Mouse (Mus musculus) heart, adult 2 months (tissue): Measurements from ENCODE around the gene Clec2g. TPM values are rescaled to one million over a fixed set of nuclear protein-coding genes. Genes with fewer than 3 reads are reported as not detected.
"Not testable (repeated sequence)": the region's sequence is repeated elsewhere in the genome, so short reads cannot be mapped to it uniquely, and the experiment has no call there.

Source experiments
- DNase-seq, 2 experiments: peaks; one replicate each; pipeline ENCODE4 v3.0.0; 2021
- H3K27ac ChIP-seq: fragments of 200-600 bp; 2 replicates; pipeline ENCODE4 v1.8.1; 2022
- H3K27me3 ChIP-seq: fragments of 200-500 bp; 2 replicates; pipeline ENCODE4 v1.6.1; 2012; ENCODE audit warnings: mild to moderate bottlenecking, low read length, inconsistent platforms, mixed read lengths; ENCODE audit not compliant: control insufficient read depth, insufficient read depth
- H3K36me3 ChIP-seq: fragments of 200-500 bp; 2 replicates; pipeline ENCODE4 v1.6.1; 2012; ENCODE audit warnings: low read length, inconsistent platforms; ENCODE audit not compliant: control insufficient read depth, insufficient read depth
- H3K4me1 ChIP-seq: fragments of 200-500 bp; 2 replicates; pipeline ENCODE4 v1.6.1; 2011; ENCODE audit warnings: low read length; ENCODE audit not compliant: control insufficient read depth, insufficient read depth
- H3K4me3 ChIP-seq: fragments of 200-600 bp; 2 replicates; pipeline ENCODE4 v1.8.1; 2022
- H3K79me2 ChIP-seq: fragments of 200-500 bp; replicated peaks from 2 replicates; pipeline ENCODE4 v1.6.1; 2012; ENCODE audit warnings: mild to moderate bottlenecking, inconsistent platforms, low read length, moderate library complexity, mixed read lengths; ENCODE audit not compliant: control insufficient read depth, insufficient read depth
- H3K9ac ChIP-seq: fragments of 200-500 bp; 2 replicates; pipeline ENCODE4 v1.6.1; 2012; ENCODE audit warnings: low read depth, mild to moderate bottlenecking, control low read depth, inconsistent platforms, low read length, mixed read lengths
- CTCF ChIP-seq: fragments of 200-600 bp; IDR thresholded peaks from 2 replicates; pipeline ENCODE4 v1.8.1; 2022; ENCODE audit warnings: antibody characterized with exemption, mild to moderate bottlenecking, moderate library complexity
- EP300 ChIP-seq: fragments of 200-500 bp; IDR thresholded peaks from 2 replicates; pipeline ENCODE4 v1.6.1; 2011; ENCODE audit warnings: low read depth, low read length, control low read depth; ENCODE audit not compliant: insufficient read depth
- POLR2A ChIP-seq: fragments of 200-500 bp; IDR thresholded peaks from 2 replicates; pipeline ENCODE4 v1.6.1; 2011; ENCODE audit warnings: mild to moderate bottlenecking, low read depth, low read length, control low read depth; ENCODE audit not compliant: insufficient read depth
- WGBS: fragments of 180-500 bp; shearing (Covaris S2); methylation state at CpG from one replicate; pipeline ENCODE4 v1.1.7; 2018; 5-methylcytosine and 5-hydroxymethylcytosine counted together
- intact Hi-C: fragments of 180-260 bp; cut with DNase I; formaldehyde crosslinking; loops from one replicate; pipeline ENCODE4 v1.15.1; 2025
- polyA plus RNA-seq: library from polyadenylated mRNA; depleted of rRNA; stranded (reverse); fragments of >200 nt; gene quantifications from 2 replicates; pipeline ENCODE4 v1.2.3, GENCODE M21; 2012
- total RNA-seq, 2 experiments: library from RNA; stranded (reverse); gene quantifications; 2 replicates each; pipeline ENCODE4 v1.2.3; 2021

Clec2g gene
- total and polyA plus RNA-seq, 3 experiments: 1.5 to 2.9 TPM; not detected in 1

- Histone ChIP-seq H3K4me1 (no peaks in the 10 kb centered on the region), H3K27ac (no peak overlapping the region), H3K9ac (no peak overlapping the region), H3K36me3 (no peaks in the 10 kb centered on the region), H3K79me2 (no peaks in the 10 kb centered on the region), H3K27me3 (no peaks in the 10 kb centered on the region), H3K4me3 (no peak overlapping the region)
- TF ChIP-seq CTCF (no peak), EP300 (no peak), POLR2A (no peak)
- DNase-seq: no peak
- intact Hi-C loops: no loop called here
- WGBS: 95% methylated on average over 1 of the region's 1 CpGs
Measured at GRCm38 (mm10) chr6:128961110-128961509, 26.9 kb downstream of the Clec2g start.

- H3K4me3 ChIP-seq, H3K4me1 ChIP-seq, H3K79me2 ChIP-seq, H3K27me3 ChIP-seq, H3K27ac ChIP-seq, H3K9ac ChIP-seq, H3K36me3 ChIP-seq, intact Hi-C loops, DNase-seq: not testable (repeated sequence)
- WGBS: 75% methylated on average over 2 of the region's 2 CpGs
Measured at GRCm38 (mm10) chr6:128962108-128962507, 27.9 kb downstream of the Clec2g start.

GRCm38 (mm10) chr6:128964519-128964918, 30.3 kb downstream of the Clec2g start:
- Histone ChIP-seq H3K27ac (no peak overlapping the region), H3K9ac (no peak overlapping the region), H3K36me3 (no peaks in the 10 kb centered on the region), H3K4me1 (no peaks in the 10 kb centered on the region), H3K27me3 (no peaks in the 10 kb centered on the region), H3K79me2 (no peaks in the 10 kb centered on the region), H3K4me3 (no peak overlapping the region)
- intact Hi-C loops: no loop called here
- TF ChIP-seq POLR2A (no peak), EP300 (no peak), CTCF (no peak)
- DNase-seq: no peak

GRCm38 (mm10) chr6:128968463-128968862, 34.3 kb downstream of the Clec2g start:
- Histone ChIP-seq H3K4me3 (no peak overlapping the region), H3K27ac (no peak overlapping the region), H3K4me1 (no peaks in the 10 kb centered on the region), H3K9ac (no peak overlapping the region), H3K36me3 (no peaks in the 10 kb centered on the region), H3K79me2 (no peaks in the 10 kb centered on the region), H3K27me3 (no peaks in the 10 kb centered on the region)
- no peak for DNase-seq
- intact Hi-C loops: no loop called here
- TF ChIP-seq EP300: no peak
- TF ChIP-seq CTCF: no peak
- no peak for TF ChIP-seq POLR2A

GRCm38 (mm10) chr6:128969741-128970140, 35.6 kb downstream of the Clec2g start:
- no peak for DNase-seq
- no peaks in the 10 kb centered on the region for H3K27me3 ChIP-seq
- intact Hi-C loops: no loop called here
- H3K9ac ChIP-seq: no peak overlapping the region
- TF ChIP-seq EP300 (no peak), POLR2A (no peak), CTCF (no peak)
- 88% methylated on average over 1 of the region's 1 CpGs for WGBS
- H3K4me3 ChIP-seq: no peak overlapping the region
- H3K4me1 ChIP-seq: no peaks in the 10 kb centered on the region
- no peak overlapping the region for H3K27ac ChIP-seq
- H3K36me3 ChIP-seq: no peaks in the 10 kb centered on the region
- no peaks in the 10 kb centered on the region for H3K79me2 ChIP-seq

- H3K4me3 ChIP-seq, H3K4me1 ChIP-seq, H3K9ac ChIP-seq, H3K27me3 ChIP-seq, H3K27ac ChIP-seq, DNase-seq, H3K36me3 ChIP-seq, H3K79me2 ChIP-seq, intact Hi-C loops: not testable (repeated sequence)
- 92% methylated on average over 20 of the region's 20 CpGs for WGBS
Measured at GRCm38 (mm10) chr6:128970508-128971393, 36.6 kb downstream of the Clec2g start.
